Mouse (Mus musculus) embryonic stem cell, embryonic (primary cell): ENCODE data around the gene Pou4f2.

Source experiments
- CTCF ChIA-PET, 4 experiments: fragments of 300-600 bp in 2 of 4; fragments of 350-600 bp in 2 of 4; sonication (Branson Sonifier 250); formaldehyde crosslinking; loops; one replicate each; lab custom pipeline; 2022; ENCODE audit warnings: inconsistent platforms in 2 of 4; lab: Charles Lee
- POLR2A ChIA-PET, 4 experiments: fragments of 300-600 bp in 2 of 4; fragments of 350-600 bp in 2 of 4; sonication (Branson Sonifier 250); formaldehyde crosslinking; loops; one replicate each; lab custom pipeline; 2022; ENCODE audit warnings: antibody characterized with exemption in 4 of 4, inconsistent platforms in 1 of 4; lab: Charles Lee

Pou4f2 gene

DNA sequence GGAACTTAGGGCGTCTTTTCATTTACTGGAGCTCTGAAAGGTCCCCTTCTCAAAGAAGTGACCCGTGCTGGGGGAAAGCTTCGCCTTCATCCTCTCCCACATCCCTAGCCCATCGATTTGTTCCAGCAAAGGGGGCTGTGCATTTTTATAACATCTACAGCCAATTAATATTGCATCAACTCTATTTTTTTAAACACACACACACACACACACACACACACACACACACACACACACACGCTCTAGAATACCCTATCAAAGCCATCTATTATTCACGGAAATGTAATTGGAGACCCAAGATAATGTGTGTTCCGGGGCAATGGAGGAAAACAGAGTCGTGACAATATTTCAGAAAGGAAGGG is 8.7 kb downstream of the Pou4f2 start:
- CTCF ChIA-PET: no interaction called here
- POLR2A ChIA-PET: interaction anchor here in 2 of 4 experiments (0.7 kb wide), 4 partner anchors 81 to 718 kb away, joined by 3 to 7 read pairs (median 3); partner anchors contain the start of gene Rbmxl1 (in 1 of the 2)

DNA sequence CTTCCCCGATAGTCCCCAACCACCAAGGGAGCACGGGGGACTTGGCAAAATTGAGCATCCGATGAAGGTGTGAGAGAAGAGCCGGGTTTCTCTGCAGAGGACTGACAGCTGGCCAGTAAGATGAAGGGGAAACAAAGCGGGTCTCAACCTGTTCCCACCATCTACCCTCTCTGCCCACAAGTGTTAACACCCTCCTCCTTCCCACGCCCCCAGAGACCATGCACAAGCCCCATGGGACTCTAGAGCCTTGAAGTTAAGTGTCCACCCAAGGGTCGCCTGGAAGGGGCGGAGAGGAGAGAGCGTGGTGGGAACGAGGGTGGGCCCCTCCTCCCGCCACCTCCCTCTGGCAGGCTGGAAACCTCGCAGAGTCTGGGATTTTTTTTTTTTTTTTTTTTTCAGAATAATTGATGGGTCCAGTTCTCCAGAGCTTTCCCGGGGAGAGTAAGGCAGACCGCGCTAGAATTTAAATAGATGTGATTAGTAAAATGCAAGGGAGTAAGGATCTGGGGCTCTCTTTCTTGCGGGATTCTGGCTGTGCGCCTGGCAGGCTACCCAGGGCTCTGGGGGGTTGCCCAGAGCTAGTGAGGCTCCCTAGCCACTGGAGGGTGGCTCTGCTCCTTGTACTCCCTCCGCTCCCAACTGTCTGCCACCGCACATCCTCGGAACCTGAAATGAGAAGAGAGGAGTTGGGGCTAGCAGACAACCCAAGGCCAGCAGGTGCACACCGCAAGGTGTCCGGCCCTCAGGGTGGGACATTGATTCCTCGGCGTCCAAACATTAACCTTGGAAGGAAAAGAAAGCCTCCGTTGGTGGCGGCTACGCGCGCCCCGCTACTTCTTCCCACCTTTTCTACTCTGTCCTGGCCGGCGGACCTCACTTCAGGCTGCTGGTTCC is 9.3 kb downstream of the Pou4f2 start:
- ChIA-PET CTCF (interaction anchor here in 1 of 4 experiments (1.1 kb wide), 1 partner anchor 9 kb away, joined by 4 read pairs; the partner anchor contains the start of gene Pou4f2), POLR2A (interaction anchor here in 2 of 4 experiments (0.7 kb wide), 3 partner anchors 178 to 718 kb away, joined by 3 to 7 read pairs (median 3); no protein-coding TSS in a partner anchor)

DNA sequence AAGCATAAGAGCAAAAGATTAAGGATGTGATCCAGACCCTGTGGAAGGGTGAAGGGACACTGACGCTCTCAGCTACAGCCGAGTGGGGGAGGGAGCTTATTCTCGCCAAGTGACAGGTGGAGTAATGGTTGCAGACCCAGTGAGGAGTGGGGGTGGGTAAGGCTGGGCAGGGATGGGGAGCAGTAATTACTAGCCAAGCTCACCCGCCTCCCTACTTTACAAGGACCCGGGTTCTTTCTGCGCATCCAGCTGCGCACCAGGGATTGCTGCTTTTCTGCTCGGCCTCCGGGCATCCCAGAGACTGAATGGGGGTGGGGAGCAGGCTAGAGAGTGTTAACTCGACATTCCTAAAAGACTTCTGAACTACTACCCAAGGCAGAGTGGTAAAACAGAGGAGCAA is 10.0 kb downstream of the Pou4f2 start:
- ChIA-PET CTCF (interaction anchor here in 3 of 4 experiments (0.6 to 1.1 kb wide), 3 partner anchors 10 to 302 kb away, joined by 3 to 14 read pairs (median 4); partner anchors contain the start of gene Pou4f2 (in 1 of the 3)), POLR2A (no interaction called here)

DNA sequence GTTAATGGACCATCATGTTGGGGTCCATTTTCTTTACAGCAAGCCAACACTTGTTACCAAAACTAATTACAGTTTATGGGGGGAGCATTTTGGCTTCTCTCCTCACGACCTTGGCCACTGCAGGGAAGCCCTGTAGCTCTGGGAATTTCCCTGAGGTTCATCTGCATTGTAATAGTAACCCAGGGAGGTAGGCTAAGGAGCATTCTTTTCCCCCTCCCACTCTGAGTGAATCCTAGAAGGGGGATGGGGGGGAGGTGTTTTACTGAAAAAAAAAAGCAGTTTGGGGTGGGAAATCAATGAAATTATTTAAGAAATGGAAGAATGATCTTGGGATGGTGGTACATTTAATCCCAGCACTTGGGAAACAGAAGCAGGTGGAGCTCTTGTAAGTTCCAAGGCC is 12.5 kb downstream of the Pou4f2 start:
- ChIA-PET CTCF (interaction anchor here in 1 of 4 experiments (0.9 kb wide), 1 partner anchor 1330 kb away, joined by 8 read pairs; no protein-coding TSS in a partner anchor), POLR2A (interaction anchor here in 1 of 4 experiments (0.7 kb wide), 2 partner anchors 77 to 108 kb away, joined by 3 read pairs; no protein-coding TSS in a partner anchor)

DNA sequence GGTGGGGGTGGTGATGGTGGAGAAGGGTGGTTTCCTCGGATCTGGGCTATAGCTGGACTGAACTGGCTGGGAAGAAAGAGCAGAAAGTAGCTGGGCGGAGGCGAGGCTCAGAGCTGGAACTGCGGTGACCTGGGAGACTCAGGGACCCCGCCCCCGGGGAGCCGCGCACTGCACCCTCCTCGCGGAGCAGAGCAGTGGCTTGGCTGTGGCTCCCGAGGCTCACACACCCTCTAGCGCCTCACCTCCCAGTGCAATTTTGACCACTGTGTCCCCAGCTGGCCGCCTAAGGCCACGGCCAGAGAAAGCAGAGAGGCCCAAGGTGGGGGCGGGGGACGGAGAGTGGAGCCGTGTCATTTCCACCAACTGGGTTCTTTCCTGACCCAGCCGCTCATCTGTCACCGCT is 16.3 kb downstream of the Pou4f2 start:
- CTCF ChIA-PET: interaction anchor here in 2 of 4 experiments (0.6 to 1.3 kb wide), 4 partner anchors 16 to 267 kb away, joined by 3 to 4 read pairs (median 3); partner anchors contain the start of gene Pou4f2 (in 1 of the 2)
- POLR2A ChIA-PET: interaction anchor here in 2 of 4 experiments (0.9 to 1.8 kb wide), 10 partner anchors 11 to 810 kb away, joined by 3 to 14 read pairs (median 4); partner anchors contain the start of genes Pou4f2 (in 1 of the 2) and Tmem184c (in 1 of the 2)

DNA sequence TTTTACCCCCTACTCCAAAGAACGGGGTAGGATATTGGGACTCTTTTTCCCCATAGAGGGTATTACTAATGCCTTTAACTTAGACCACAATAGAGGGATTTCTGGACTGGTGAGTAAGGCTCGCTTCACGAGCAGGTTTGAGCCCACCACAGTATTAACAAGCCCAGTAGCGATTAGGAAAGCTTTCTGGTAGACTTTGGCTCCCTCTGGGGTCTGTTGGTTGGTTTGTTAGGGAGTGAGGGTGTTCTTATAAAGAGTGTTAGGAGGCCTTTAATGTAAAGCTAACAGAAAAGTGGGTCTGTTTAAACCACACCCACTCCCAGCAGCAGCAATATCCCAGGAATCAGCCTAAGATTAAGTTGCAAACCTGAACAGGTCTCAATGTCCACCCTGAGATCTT is 17.2 kb downstream of the Pou4f2 start:
- POLR2A ChIA-PET: interaction anchor here in 2 of 4 experiments (1.0 to 1.8 kb wide), 10 partner anchors 12 to 809 kb away, joined by 3 to 14 read pairs (median 4); partner anchors contain the start of genes Pou4f2 (in 1 of the 2) and Tmem184c (in 1 of the 2)
- CTCF ChIA-PET: interaction anchor here in 2 of 4 experiments (0.6 to 1.3 kb wide), 3 partner anchors 17 to 153 kb away, joined by 3 to 4 read pairs (median 3); partner anchors contain the start of gene Pou4f2 (in 1 of the 2)

DNA sequence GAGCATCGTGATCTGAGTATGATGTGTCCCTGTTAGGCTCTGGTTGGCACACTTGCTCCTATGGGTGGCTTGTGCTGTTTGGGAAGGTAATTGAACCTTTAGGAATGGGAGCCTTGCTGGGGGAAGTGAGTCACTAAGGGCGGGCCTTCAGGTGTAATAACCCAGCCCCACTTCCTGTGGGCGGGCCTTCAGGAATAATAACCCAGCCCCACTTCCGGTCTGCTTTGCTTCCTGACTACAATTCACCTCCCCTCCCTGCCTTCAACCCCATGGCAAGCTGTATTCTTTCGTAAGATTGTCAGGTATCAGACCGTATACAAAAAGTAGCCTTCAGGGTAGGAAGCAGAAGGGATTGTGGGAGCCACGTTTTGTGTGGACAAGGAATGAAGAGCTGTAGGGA is 45.7 kb downstream of the Pou4f2 start:
- ChIA-PET CTCF (no interaction called here), POLR2A (interaction anchor here in 2 of 4 experiments (0.5 to 1.1 kb wide), 3 partner anchors 8 to 95 kb away, joined by 3 read pairs; no protein-coding TSS in a partner anchor)
